In genomic region chr7:40898711-40899375, GRCm38 (mm10) we compare ENCODE assay signal across 8 mouse cellular contexts. TPM values are rescaled to one million over a fixed set of nuclear protein-coding genes. Genes with fewer than 3 reads are reported as not detected.
DNase-seq lines count a peak whose midpoint lies in the region; ATAC-seq and TF ChIP-seq lines count a peak whose summit lies in the region.

No protein-coding gene starts in this region.

- under 1% methylated on average over 66 of the region's 70 CpGs for WGBS in heart, embryonic 12.5 days
- 3% methylated on average over 68 of the region's 70 CpGs for WGBS in forebrain, postnatal 0 days
- under 1% methylated on average over 49 of the region's 70 CpGs for WGBS in midbrain, embryonic 11.5 days

- ATAC-seq in heart, embryonic 12.5 days (ENCODE audit: insufficient number of reproducible peaks, low FRiP score), result peak; percentile 39; the same call in 1 of the 2 replicates
- ATAC-seq in forebrain, postnatal 0 days, result peak; percentile 50
- ATAC-seq in midbrain, embryonic 11.5 days (ENCODE audit: low FRiP score), result peak; percentile 67
- no peak for ATAC-seq in CD4-positive, CD25-positive, alpha-beta regulatory T cell, adult 4 months

- peak; percentile 21; the same call in 1 of the 2 replicates for TF ChIP-seq CTCF in forebrain, postnatal 0 days (IDR thresholded peaks at IDR 0.05; ENCODE audit: low read depth)

- H3K27me3 ChIP-seq in heart, embryonic 12.5 days (replicated peaks), result peaks cover 91% of the 10 kb centered on the region
- no peaks in the 10 kb centered on the region for H3K27me3 ChIP-seq in forebrain, postnatal 0 days (ENCODE audit: insufficient read depth, low read length)
- H3K27me3 ChIP-seq in midbrain, embryonic 11.5 days (ENCODE audit: control insufficient read depth, insufficient read depth, low read length), result peaks cover 25% of the 10 kb centered on the region

- H3K4me3 ChIP-seq in heart, embryonic 12.5 days, result peak overlapping the region; percentile 57
- H3K4me3 ChIP-seq in forebrain, postnatal 0 days (ENCODE audit: low read depth, low read length), result peak overlapping the region; percentile 55
- H3K4me3 ChIP-seq in midbrain, embryonic 11.5 days (ENCODE audit: low read depth, low read length), result peak overlapping the region; percentile 63

- no peak for DNase-seq in heart, postnatal 4 days
- DNase-seq in ZHBTc4 (ENCODE audit: low read depth, low spot score), result peak; percentile 42
- peak; percentile 61 for DNase-seq in forebrain, postnatal 0 days
- DNase-seq in layer of hippocampus, postnatal 10 days (ENCODE audit: low spot score in 2 of 2), result peak; percentile 55 to 72
- peak; percentile 96 for DNase-seq in midbrain, embryonic 11.5 days (ENCODE audit: low spot score, missing footprints)
- peak; percentile 7 for DNase-seq in yolk sac, embryonic 10.5 days (ENCODE audit: low spot score)

- peak overlapping the region; percentile 57 for H3K9ac ChIP-seq in heart, embryonic 12.5 days
- H3K9ac ChIP-seq in forebrain, postnatal 0 days, result peak overlapping the region; percentile 84
- H3K9ac ChIP-seq in midbrain, embryonic 11.5 days (ENCODE audit: low read length), result peak overlapping the region; percentile 75

- no peaks in the 10 kb centered on the region for H3K36me3 ChIP-seq in heart, embryonic 12.5 days
- no peaks in the 10 kb centered on the region for H3K36me3 ChIP-seq in forebrain, postnatal 0 days (ENCODE audit: insufficient read depth)
- H3K36me3 ChIP-seq in midbrain, embryonic 11.5 days (ENCODE audit: control insufficient read depth, insufficient read depth, low read length), result no peaks in the 10 kb centered on the region

- H3K4me1 ChIP-seq in heart, embryonic 12.5 days (replicated peaks), result peaks cover 20% of the 10 kb centered on the region
- peaks cover 12% of the 10 kb centered on the region for H3K4me1 ChIP-seq in forebrain, postnatal 0 days (ENCODE audit: insufficient read depth)
- H3K4me1 ChIP-seq in midbrain, embryonic 11.5 days (ENCODE audit: control insufficient read depth, insufficient read depth, low read length), result peaks cover 22% of the 10 kb centered on the region

- H3K27ac ChIP-seq in heart, embryonic 12.5 days (ENCODE audit: poor library complexity, severe bottlenecking), result no peak overlapping the region
- H3K27ac ChIP-seq in forebrain, postnatal 0 days (ENCODE audit: low read depth, low read length), result peak overlapping the region; percentile 79
- H3K27ac ChIP-seq in midbrain, embryonic 11.5 days (ENCODE audit: low read depth, low read length), result no peak overlapping the region

- H3K9me3 ChIP-seq in heart, embryonic 12.5 days (replicated peaks), result no peaks in the 10 kb centered on the region
- no peaks in the 10 kb centered on the region for H3K9me3 ChIP-seq in forebrain, postnatal 0 days (ENCODE audit: low read length)
- H3K9me3 ChIP-seq in midbrain, embryonic 11.5 days (ENCODE audit: control insufficient read depth, low read length), result no peaks in the 10 kb centered on the region

- H3K4me2 ChIP-seq in heart, embryonic 12.5 days, result peak overlapping the region; percentile 90
- peak overlapping the region; percentile 76 for H3K4me2 ChIP-seq in forebrain, postnatal 0 days (ENCODE audit: low read depth)
- peak overlapping the region; percentile 95 for H3K4me2 ChIP-seq in midbrain, embryonic 11.5 days

RNA-seq across cellular contexts. Expression of gene Vstm2b, which starts 0.7 kb away (rescaled TPM):
- 0.35 and 0.42 TPM in 2 replicates for polyA plus RNA-seq in heart, embryonic 12.5 days (2016; fragmentation: Nextera tagmentation; extraction: Ambion mirVana)
- total RNA-seq in heart, postnatal 4 days (2021), result under 1 TPM; 0.18 to 0.31 TPM
- 55.4 and 64.6 TPM in 2 replicates for total RNA-seq in forebrain, postnatal 0 days (2014; rRNA removed)
- 27.2 and 31.8 TPM in 2 replicates for polyA plus RNA-seq in forebrain, postnatal 0 days (2015; fragmentation: Nextera tagmentation; extraction: Ambion mirVana)
- 10 to 100 TPM; 55.9 to 60.9 TPM for total RNA-seq in layer of hippocampus, postnatal 10 days (2021)
- 11.9 and 12.5 TPM in 2 replicates for polyA plus RNA-seq in midbrain, embryonic 11.5 days (2014; fragmentation: Nextera tagmentation; extraction: Ambion mirVana)
- polyA plus RNA-seq in CD4-positive, CD25-positive, alpha-beta regulatory T cell, adult 4 months (2017; shearing (Covaris generic)), result not detected
